Mouse (Mus musculus): Measurements from ENCODE around the gene Enpp4. TPM values are rescaled to one million over a fixed set of nuclear protein-coding genes. Genes with fewer than 3 reads are reported as not detected.

Gene Enpp4
- total and polyA plus RNA-seq, 3 experiments = 0.11 TPM; not detected in 2

DNA sequence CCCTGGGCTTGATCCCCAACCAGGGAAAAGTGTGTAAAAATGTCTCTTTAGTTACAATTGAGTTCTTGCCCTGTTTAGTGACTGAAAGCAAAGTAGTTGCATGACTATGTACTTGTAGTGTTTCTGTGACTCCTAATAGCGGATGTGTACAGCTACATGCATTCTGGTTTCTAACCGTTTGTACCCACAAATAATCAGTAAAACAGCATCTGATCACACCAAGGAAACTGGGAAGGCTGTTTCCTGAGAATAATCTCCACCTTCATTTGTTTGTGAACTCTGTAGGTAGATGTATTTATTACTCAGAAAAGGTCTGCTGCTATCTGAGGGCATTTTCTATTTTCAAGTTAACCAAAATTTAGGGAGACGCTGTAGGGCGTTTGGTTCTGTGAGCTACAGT, 22.5 kb downstream of the Enpp4 start:
- Histone ChIP-seq H3K4me1 (ENCODE audit: insufficient read depth, low read depth, low read length) (no peaks in the 10 kb centered on the region), H3K27me3 (ENCODE audit: insufficient read depth, low read length) (no peaks in the 10 kb centered on the region), H3K36me3 (replicated peaks) (no peaks in the 10 kb centered on the region), H3K9me3 (replicated peaks) (peaks cover 54% of the 10 kb centered on the region), H3K4me3 (ENCODE audit: low read depth, low read length) (no peak overlapping the region)
- ATAC-seq (ENCODE audit: extremely low read depth, insufficient number of reproducible peaks, low FRiP score, poor library complexity, severe bottlenecking) (no peak), DNase-seq (ENCODE audit: low spot score) (no peak)
- TF ChIP-seq GATA1 (IDR thresholded peaks at IDR 0.05; ENCODE audit: borderline replicate concordance, low read length) (no peak), CTCF (IDR thresholded peaks at IDR 0.05; ENCODE audit: low read depth, low read length) (no peak), POLR2AphosphoS5 (IDR thresholded peaks at IDR 0.05; ENCODE audit: insufficient replicate concordance, low read depth, low read length) (no peak), GATA2 (IDR thresholded peaks at IDR 0.05; ENCODE audit: borderline replicate concordance, low read depth, low read length) (no peak), TAL1 (conservative IDR thresholded peaks at IDR 0.05; ENCODE audit: low read depth, low read length) (no peak)

- TF ChIP-seq TAL1 (conservative IDR thresholded peaks at IDR 0.05; ENCODE audit: low read depth, low read length) (no peak), CTCF (IDR thresholded peaks at IDR 0.05; ENCODE audit: low read depth, low read length) (no peak), GATA1 (IDR thresholded peaks at IDR 0.05; ENCODE audit: borderline replicate concordance, low read length) (no peak), POLR2AphosphoS5 (IDR thresholded peaks at IDR 0.05; ENCODE audit: insufficient replicate concordance, low read depth, low read length) (no peak)
- H3K4me3 ChIP-seq (ENCODE audit: low read depth, low read length) = no peak within 1 kb of the TSS
- H3K27me3 ChIP-seq (ENCODE audit: insufficient read depth, low read length) = no peaks in the 10 kb centered on the region
- no peaks in the 10 kb centered on the region for H3K4me1 ChIP-seq (ENCODE audit: insufficient read depth, low read depth, low read length)
- no peak for ATAC-seq (ENCODE audit: extremely low read depth, insufficient number of reproducible peaks, low FRiP score, poor library complexity, severe bottlenecking)
- no peaks in the 10 kb centered on the region for H3K36me3 ChIP-seq (replicated peaks)
- no peak for DNase-seq (ENCODE audit: low spot score)
- H3K9me3 ChIP-seq (replicated peaks) = peaks cover 49% of the 10 kb centered on the region
Measured at GRCm38 (mm10) chr17:44078631-44079350, 26.8 kb downstream of the Enpp4 start, which contains the start of gene Enpp5. TSS of gene Enpp5 (plus strand) at chr17:44078813.

- ATAC-seq (ENCODE audit: extremely low read depth, insufficient number of reproducible peaks, low FRiP score, poor library complexity, severe bottlenecking) (no peak), DNase-seq (ENCODE audit: low spot score) (no peak)
- Histone ChIP-seq H3K4me3 (ENCODE audit: low read depth, low read length) (no peak overlapping the region), H3K4me1 (ENCODE audit: insufficient read depth, low read depth, low read length) (no peaks in the 10 kb centered on the region), H3K27me3 (ENCODE audit: insufficient read depth, low read length) (no peaks in the 10 kb centered on the region), H3K36me3 (replicated peaks) (no peaks in the 10 kb centered on the region), H3K9me3 (replicated peaks) (peaks cover 46% of the 10 kb centered on the region)
- TF ChIP-seq GATA2 (IDR thresholded peaks at IDR 0.05; ENCODE audit: borderline replicate concordance, low read depth, low read length) (no peak), GATA1 (IDR thresholded peaks at IDR 0.05; ENCODE audit: borderline replicate concordance, low read length) (no peak), CTCF (IDR thresholded peaks at IDR 0.05; ENCODE audit: low read depth, low read length) (no peak), POLR2AphosphoS5 (IDR thresholded peaks at IDR 0.05; ENCODE audit: insufficient replicate concordance, low read depth, low read length) (no peak), TAL1 (conservative IDR thresholded peaks at IDR 0.05; ENCODE audit: low read depth, low read length) (no peak)
Measured at GRCm38 (mm10) chr17:44077843-44078160, 27.8 kb downstream of the Enpp4 start.

DNA sequence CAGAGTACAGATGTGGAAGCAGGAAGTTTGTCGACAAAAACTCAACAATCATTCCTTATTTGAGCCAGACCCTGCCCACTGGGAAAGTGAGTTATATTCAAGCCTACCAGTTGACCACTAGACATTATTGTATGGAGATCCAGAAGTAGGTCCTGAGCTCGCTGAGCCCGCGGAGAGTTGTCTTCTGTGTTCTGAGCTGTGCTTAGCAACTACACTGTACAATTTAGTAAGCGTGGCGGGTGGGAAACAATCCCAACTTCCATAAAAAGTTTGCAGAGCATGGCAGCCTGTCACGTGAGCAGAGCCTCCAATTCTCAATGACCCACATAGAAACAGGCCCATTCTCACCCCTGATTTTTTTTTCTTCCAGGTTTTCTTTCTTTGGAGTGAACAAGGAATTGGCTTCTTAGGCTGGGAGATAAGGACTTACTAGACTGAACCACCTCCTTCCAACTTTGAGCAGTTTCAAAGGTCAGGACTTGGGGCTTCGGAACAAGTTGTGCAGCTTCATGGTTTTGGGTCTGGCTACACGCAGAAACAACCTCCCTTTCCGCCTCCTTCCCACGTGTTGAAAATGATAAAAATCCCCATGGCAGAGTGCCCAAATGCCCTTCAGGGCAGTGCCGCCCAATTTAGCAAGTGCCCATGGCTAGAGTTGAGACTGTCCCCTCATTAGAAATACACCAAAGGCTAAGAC, 28.3 kb downstream of the Enpp4 start:
- no peak overlapping the region for H3K4me3 ChIP-seq (ENCODE audit: low read depth, low read length)
- ATAC-seq (ENCODE audit: extremely low read depth, insufficient number of reproducible peaks, low FRiP score, poor library complexity, severe bottlenecking) (no peak), DNase-seq (ENCODE audit: low spot score) (no peak)
- no peak for TF ChIP-seq GATA2 (IDR thresholded peaks at IDR 0.05; ENCODE audit: borderline replicate concordance, low read depth, low read length)
- TF ChIP-seq GATA1 (IDR thresholded peaks at IDR 0.05; ENCODE audit: borderline replicate concordance, low read length) = no peak
- TF ChIP-seq CTCF (IDR thresholded peaks at IDR 0.05; ENCODE audit: low read depth, low read length) = no peak
- TF ChIP-seq POLR2AphosphoS5 (IDR thresholded peaks at IDR 0.05; ENCODE audit: insufficient replicate concordance, low read depth, low read length) = no peak
- no peak for TF ChIP-seq TAL1 (conservative IDR thresholded peaks at IDR 0.05; ENCODE audit: low read depth, low read length)
- H3K4me1 ChIP-seq (ENCODE audit: insufficient read depth, low read depth, low read length) = no peaks in the 10 kb centered on the region
- H3K27me3 ChIP-seq (ENCODE audit: insufficient read depth, low read length) = no peaks in the 10 kb centered on the region
- peaks cover 47% of the 10 kb centered on the region for H3K9me3 ChIP-seq (replicated peaks)
- H3K36me3 ChIP-seq (replicated peaks) = no peaks in the 10 kb centered on the region

- no peak for TF ChIP-seq POLR2AphosphoS5 (IDR thresholded peaks at IDR 0.05; ENCODE audit: insufficient replicate concordance, low read depth, low read length)
- no peak for TF ChIP-seq TAL1 (conservative IDR thresholded peaks at IDR 0.05; ENCODE audit: low read depth, low read length)
- no peak for TF ChIP-seq CTCF (IDR thresholded peaks at IDR 0.05; ENCODE audit: low read depth, low read length)
- no peak for TF ChIP-seq GATA2 (IDR thresholded peaks at IDR 0.05; ENCODE audit: borderline replicate concordance, low read depth, low read length)
- no peak for TF ChIP-seq GATA1 (IDR thresholded peaks at IDR 0.05; ENCODE audit: borderline replicate concordance, low read length)
- no peaks in the 10 kb centered on the region for H3K36me3 ChIP-seq (replicated peaks)
- peaks cover 46% of the 10 kb centered on the region for H3K9me3 ChIP-seq (replicated peaks)
- H3K4me1 ChIP-seq (ENCODE audit: insufficient read depth, low read depth, low read length) = no peaks in the 10 kb centered on the region
- ATAC-seq (ENCODE audit: extremely low read depth, insufficient number of reproducible peaks, low FRiP score, poor library complexity, severe bottlenecking) (no peak), DNase-seq (ENCODE audit: low spot score) (no peak)
- H3K27me3 ChIP-seq (ENCODE audit: insufficient read depth, low read length) = no peaks in the 10 kb centered on the region
- no peak overlapping the region for H3K4me3 ChIP-seq (ENCODE audit: low read depth, low read length)
Measured at GRCm38 (mm10) chr17:44076051-44076680, 29.4 kb downstream of the Enpp4 start.

GRCm38 (mm10) chr17:44075601-44076000, 30.0 kb downstream of the Enpp4 start:
- Histone ChIP-seq H3K27me3 (ENCODE audit: insufficient read depth, low read length) (no peaks in the 10 kb centered on the region), H3K36me3 (replicated peaks) (no peaks in the 10 kb centered on the region), H3K4me3 (ENCODE audit: low read depth, low read length) (no peak overlapping the region), H3K4me1 (ENCODE audit: insufficient read depth, low read depth, low read length) (no peaks in the 10 kb centered on the region), H3K9me3 (replicated peaks) (peaks cover 42% of the 10 kb centered on the region)
- TF ChIP-seq GATA2 (IDR thresholded peaks at IDR 0.05; ENCODE audit: borderline replicate concordance, low read depth, low read length) (no peak), CTCF (IDR thresholded peaks at IDR 0.05; ENCODE audit: low read depth, low read length) (no peak), TAL1 (conservative IDR thresholded peaks at IDR 0.05; ENCODE audit: low read depth, low read length) (no peak), POLR2AphosphoS5 (IDR thresholded peaks at IDR 0.05; ENCODE audit: insufficient replicate concordance, low read depth, low read length) (no peak), GATA1 (IDR thresholded peaks at IDR 0.05; ENCODE audit: borderline replicate concordance, low read length) (no peak)
- no peak for DNase-seq (ENCODE audit: low spot score)
- ATAC-seq (ENCODE audit: extremely low read depth, insufficient number of reproducible peaks, low FRiP score, poor library complexity, severe bottlenecking) = no peak

All from G1E (cell line).